Mouse (Mus musculus) frontal cortex, postnatal 14 days (tissue): ENCODE data around the gene Arxes2.
"Not testable (repeated sequence)": the region's sequence is repeated elsewhere in the genome, so short reads cannot be mapped to it uniquely, and the experiment has no call there.

Experiments
- DNase-seq, 2 experiments: peaks; one replicate each; pipeline ENCODE4 v3.0.0; 2022; ENCODE audit warnings: low spot score in 2 of 2

Arxes2 gene

DNA sequence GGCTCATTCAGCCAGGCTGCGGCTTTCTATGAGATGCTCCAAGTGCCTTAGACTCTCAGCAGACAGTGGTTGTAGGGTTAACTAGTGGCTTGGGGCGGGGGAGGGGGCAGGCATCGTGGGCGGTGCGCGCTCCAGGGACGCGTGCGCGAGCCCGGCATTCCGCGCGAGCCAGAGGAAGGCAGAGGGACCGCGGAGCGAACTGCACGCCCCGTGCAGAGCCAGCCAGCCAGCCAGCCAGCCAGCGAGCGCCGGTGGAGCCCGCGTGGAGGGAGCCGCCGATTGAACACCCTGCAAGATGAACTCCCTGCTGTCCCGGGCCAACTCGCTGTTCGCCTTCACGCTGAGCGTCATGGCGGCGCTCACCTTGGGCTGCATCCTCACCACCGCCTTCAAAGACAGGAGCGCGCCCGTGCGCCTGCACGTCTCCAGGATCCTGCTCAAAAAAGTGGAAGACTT lies at the start of gene Arxes2:
Gene Arxes2 (plus strand): TSS at position 161 of the 456 bp plus-strand sequence.
- not testable (repeated sequence) for DNase-seq

DNA sequence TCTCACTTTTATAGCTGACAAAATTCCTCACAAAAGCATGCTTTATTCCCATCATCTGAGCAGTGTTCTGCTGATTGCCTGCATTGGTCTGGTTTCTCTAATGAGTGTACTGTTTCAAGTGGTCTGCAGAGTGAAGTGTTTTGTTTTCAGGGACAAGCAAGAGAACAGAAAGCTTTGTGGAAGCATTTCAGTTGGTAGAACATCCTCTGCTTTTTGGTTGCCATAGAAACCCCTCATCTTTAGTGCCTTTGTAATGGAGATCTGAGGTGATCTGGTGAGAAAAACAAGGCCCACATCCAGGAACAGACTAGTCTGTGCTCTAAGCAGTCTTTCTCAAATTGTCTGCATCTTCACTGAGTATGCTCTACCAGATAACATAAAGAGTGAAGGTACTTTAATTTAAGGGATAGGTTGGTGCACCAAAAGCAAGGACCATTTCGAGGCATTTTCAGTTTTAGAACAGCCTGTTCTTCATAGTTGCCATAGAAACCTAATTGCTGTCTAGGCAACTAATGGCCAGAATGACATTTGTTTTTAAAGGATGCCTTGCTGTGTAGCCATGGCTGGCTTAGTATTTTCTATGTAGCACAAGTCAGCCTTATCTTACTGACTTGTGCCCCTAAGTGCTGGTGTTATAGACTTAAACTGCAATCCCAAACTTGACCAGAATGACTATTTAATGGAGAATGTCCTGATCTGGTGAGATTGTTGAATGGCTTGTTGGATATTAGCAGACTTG lies 44.8 kb upstream of the Arxes2 start:
- no peak for DNase-seq

- DNase-seq: no peak
Measured at GRCm38 (mm10) chrX:135956988-135957690, 36.5 kb upstream of the Arxes2 start.

GRCm38 (mm10) chrX:135957691-135958081 lies 35.9 kb upstream of the Arxes2 start:
- DNase-seq: no peak

DNA sequence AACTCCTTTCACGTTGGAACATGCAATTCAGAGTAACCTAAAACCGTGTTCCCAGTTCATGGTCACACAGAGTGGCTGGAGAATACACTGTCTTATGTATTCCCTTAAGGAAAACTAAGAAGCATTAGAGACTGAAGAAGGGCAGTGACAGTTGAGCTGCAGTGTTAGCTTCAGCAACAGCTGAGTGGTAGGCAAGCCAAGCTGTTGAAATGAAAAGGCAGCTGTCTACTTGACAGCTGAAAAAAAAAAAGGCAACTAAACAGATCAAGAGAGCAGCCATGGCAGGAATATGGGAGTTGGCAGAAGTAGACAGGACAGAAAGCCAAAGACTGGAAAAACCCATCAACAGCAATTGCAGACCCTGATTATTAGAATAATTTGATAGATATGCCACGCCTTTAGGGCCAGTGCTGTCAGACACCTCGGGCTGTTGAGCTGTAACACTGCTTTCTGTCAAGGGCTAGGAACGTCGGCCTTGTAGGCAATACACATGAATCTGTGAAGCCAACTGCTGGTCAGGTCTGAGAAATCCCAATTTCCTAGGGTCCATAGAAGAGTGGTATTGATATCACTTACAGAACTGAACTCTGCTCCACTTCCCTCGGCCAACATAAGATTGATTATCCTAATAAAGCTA lies 34.9 kb upstream of the Arxes2 start:
- no peak for DNase-seq

- DNase-seq: no peak
Measured at GRCm38 (mm10) chrX:135959536-135959935, 34.1 kb upstream of the Arxes2 start.

DNA sequence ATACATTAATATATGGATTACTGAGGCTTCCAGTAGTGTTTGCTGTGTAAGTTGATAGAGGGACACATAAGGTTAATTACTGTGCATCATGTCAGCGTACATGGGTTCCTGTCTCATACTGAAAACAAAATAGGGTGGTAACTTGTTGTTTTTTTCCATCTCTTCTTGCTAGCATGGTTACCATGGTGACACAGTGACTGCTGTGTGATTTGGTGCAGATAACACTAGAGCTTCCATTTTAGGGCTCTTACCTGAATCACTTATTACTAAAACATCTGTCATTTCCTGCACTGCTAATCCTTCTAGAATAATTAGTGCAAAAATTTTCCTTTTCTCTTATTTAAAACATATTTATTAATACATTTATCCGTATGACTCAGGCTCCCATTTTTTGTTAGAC lies 31.3 kb upstream of the Arxes2 start:
- no peak for DNase-seq

GRCm38 (mm10) chrX:135963130-135963529 lies 30.5 kb upstream of the Arxes2 start:
- DNase-seq: no peak

DNA sequence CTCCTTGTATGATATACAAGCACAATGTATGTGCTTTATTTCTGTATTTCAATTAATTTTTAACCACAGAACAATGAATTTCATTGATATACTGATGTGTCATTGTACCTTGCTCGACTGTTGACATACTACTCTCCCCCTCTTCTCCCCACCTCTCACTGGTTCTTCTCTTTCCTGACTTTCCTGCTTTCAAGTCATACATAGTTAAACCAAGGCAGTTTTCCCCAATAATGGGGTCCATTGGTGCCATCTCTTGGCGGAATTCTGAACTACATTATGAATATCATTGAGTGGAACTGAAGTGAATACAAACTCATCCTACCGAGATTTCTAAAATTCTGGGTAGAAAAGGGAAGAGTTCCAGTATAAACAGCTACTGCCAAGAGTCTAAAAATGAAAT lies 30.0 kb upstream of the Arxes2 start:
- DNase-seq: no peak

GRCm38 (mm10) chrX:135973597-135974423 lies 19.8 kb upstream of the Arxes2 start:
- DNase-seq: no peak

- no peak for DNase-seq
Measured at GRCm38 (mm10) chrX:135974424-135975225, 19.0 kb upstream of the Arxes2 start.

GRCm38 (mm10) chrX:135975226-135975552 lies 18.4 kb upstream of the Arxes2 start:
- DNase-seq: peak; percentile 69 to 87

- DNase-seq: no peak
Measured at GRCm38 (mm10) chrX:135984539-135985260, 8.9 kb upstream of the Arxes2 start.

- no peak for DNase-seq
Measured at GRCm38 (mm10) chrX:135986267-135986666, 7.4 kb upstream of the Arxes2 start.

GRCm38 (mm10) chrX:135990661-135991060 lies 3.0 kb upstream of the Arxes2 start:
- no peak for DNase-seq

DNA sequence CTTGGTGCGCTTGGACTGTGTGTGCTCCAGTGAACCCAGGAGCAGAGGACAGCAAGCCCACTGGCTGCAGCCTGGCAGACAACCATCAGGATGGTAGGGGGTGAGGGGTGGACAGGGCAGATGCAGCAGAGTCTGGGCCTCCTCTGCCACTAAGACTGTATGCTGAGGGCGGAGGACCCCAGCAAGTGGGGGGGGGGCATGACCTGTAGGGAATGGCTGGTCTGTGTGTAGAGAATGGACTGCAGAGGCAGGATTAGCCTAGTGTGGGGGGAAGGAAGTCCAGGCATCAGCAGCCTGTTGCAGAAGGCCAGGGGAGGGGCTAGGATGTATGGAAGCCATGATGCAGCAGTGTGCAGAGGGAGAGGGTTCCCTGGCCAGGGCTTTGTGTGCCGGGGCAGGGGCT lies 431 bp upstream of the Arxes2 start:
- not testable (repeated sequence) for DNase-seq

DNA sequence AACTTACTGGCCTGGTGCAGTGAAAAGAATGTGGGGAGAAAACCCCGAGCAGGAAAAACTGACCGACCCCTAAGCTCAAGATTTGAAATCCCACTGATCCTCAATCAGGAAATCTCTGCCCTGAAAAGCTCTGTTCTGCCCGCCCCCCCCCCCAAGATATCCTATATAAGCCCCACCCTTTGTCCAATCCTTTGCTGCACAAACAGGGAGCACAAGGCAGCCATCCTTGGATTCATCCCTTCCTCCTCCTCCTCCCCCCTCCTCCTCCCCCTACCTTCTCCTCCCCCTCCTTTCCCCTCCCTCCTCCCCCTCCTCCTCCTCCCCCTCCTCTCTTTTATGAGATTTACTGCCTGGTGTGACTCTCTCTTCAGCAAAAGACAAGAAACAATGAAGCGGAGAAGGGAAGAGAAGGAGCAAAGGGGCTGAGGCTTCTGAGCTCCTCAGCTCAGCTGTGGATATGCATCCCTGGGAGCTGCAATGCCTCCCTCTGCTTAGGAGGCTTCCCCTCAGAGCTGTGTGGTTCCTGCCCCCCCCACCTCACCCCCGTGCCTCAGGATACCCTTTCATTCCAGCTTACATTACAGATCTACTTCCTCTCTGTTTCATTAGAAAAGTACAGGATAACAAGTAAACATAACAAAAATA lies 13.7 kb downstream of the Arxes2 start:
- DNase-seq: no peak

DNA sequence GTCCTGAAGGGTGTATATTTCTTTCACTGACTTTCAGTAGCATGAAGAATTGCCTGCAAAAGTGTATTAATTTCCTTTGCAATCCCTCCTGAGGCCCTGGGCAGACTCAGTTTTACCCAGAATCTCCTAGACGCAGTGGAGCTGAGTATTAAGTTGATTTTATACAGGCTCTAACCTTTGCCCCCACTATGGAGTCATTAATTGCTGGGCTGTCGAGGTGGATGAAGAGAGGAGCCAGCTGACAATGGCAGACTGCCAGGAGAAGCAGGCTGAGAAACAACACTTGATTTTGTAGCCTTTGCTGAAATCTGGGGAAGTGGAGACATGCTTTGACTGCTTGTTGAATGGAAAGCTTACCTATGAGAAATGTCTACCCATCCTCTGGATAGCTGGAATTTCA lies 20.8 kb downstream of the Arxes2 start:
- DNase-seq: no peak

DNA sequence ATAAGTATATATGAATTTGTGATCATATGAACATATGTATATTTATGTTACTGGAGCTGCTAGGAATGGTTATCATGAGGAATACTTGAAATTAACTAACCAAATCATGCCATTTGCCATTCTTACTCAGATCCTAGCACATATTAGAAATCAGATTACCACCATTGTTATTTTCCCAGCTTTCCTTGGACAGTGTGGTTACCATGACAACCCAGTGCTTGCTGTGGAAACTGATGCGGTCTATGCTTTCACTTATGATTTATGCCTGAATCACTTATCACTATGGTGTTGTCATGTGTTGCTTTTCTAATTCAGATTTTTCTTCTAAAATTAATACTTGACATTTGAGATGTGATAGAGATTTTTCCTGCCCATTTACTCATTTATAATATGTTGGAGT lies 36.7 kb downstream of the Arxes2 start:
- no peak for DNase-seq
